Mouse (Mus musculus) MEL (cell line): ENCODE measurements around the gene Syap1. TPM values are rescaled to one million over a fixed set of nuclear protein-coding genes. Genes with fewer than 3 reads are reported as not detected.

Experiments used
- DNase-seq: peaks from one replicate; pipeline ENCODE4 v3.0.0; 2011; ENCODE audit warnings: low read depth, low spot score
- H3K27ac ChIP-seq: 2 replicates; pipeline ENCODE4 v1.5.1; 2012; ENCODE audit warnings: low read depth, mild to moderate bottlenecking, control low read depth, low read length, moderate library complexity; ENCODE audit not compliant: control insufficient read depth
- H3K27me3 ChIP-seq, 2 experiments: fragments of 150-350 bp in 1 of 2; sonication (generic) in 1 of 2; 2 replicates each; pipeline ENCODE4 v1.6.1; 2012; ENCODE audit warnings: low read length in 2 of 2, mild to moderate bottlenecking in 2 of 2, improper control_type of control experiment in 1 of 2, moderate library complexity in 1 of 2; ENCODE audit not compliant: insufficient read depth in 2 of 2, control insufficient read depth in 1 of 2
- H3K36me3 ChIP-seq, 2 experiments: 2 replicates each; pipeline ENCODE4 v1.6.1; 2012 to 2014; ENCODE audit warnings: low read length in 2 of 2, improper control_type of control experiment in 1 of 2, inconsistent platforms in 1 of 2, mild to moderate bottlenecking in 1 of 2; ENCODE audit not compliant: insufficient read depth in 2 of 2, control insufficient read depth in 1 of 2
- H3K4me1 ChIP-seq, 2 experiments: fragments of 150-350 bp in 1 of 2; sonication (generic) in 1 of 2; 2 replicates each; pipeline ENCODE4 v1.6.1; 2012; ENCODE audit warnings: low read length in 2 of 2, improper control_type of control experiment in 1 of 2, mild to moderate bottlenecking in 1 of 2; ENCODE audit not compliant: insufficient read depth in 2 of 2, control insufficient read depth in 1 of 2
- H3K4me3 ChIP-seq, 2 experiments: fragments of 150-350 bp in 1 of 2; sonication (generic) in 1 of 2; 2 replicates each; pipeline ENCODE4 v1.5.1; 2012; ENCODE audit warnings: low read depth in 2 of 2, low read length in 2 of 2, mild to moderate bottlenecking in 2 of 2, moderate library complexity in 2 of 2, control low read depth in 1 of 2, improper control_type of control experiment in 1 of 2; ENCODE audit not compliant: control insufficient read depth in 1 of 2, insufficient read depth in 1 of 2
- H3K79me2 ChIP-seq: 2 replicates; pipeline ENCODE4 v1.6.1; 2012; ENCODE audit warnings: mild to moderate bottlenecking, low read length, moderate library complexity; ENCODE audit not compliant: control insufficient read depth, poor library complexity, insufficient read depth
- H3K9ac ChIP-seq: 2 replicates; pipeline ENCODE4 v1.6.1; 2012; ENCODE audit warnings: low read depth, mild to moderate bottlenecking, control low read depth, low read length, moderate library complexity; ENCODE audit not compliant: control insufficient read depth, poor library complexity, severe bottlenecking
- H3K9me3 ChIP-seq: fragments of 150-350 bp; sonication (generic); replicated peaks from 2 replicates; pipeline ENCODE4 v1.6.1; 2012; ENCODE audit warnings: mild to moderate bottlenecking, low read length, improper control_type of control experiment, moderate library complexity; ENCODE audit not compliant: insufficient read depth
- BHLHE40 ChIP-seq: IDR thresholded peaks from 2 replicates; pipeline ENCODE4 v1.6.1; 2012; ENCODE audit warnings: low read depth, mild to moderate bottlenecking, inconsistent platforms, low read length, improper control_type of control experiment, borderline replicate concordance
- CHD2 ChIP-seq: IDR thresholded peaks from 2 replicates; pipeline ENCODE4 v1.6.1; 2011; ENCODE audit warnings: low read length, improper control_type of control experiment
- CTCF ChIP-seq, 3 experiments: IDR thresholded peaks in 2 of 3; conservative IDR thresholded peaks in 1 of 3; 2 replicates each; pipeline ENCODE4 v1.5.1; 2011 to 2012; ENCODE audit warnings: low read length in 3 of 3, low read depth in 2 of 3, mild to moderate bottlenecking in 2 of 3, improper control_type of control experiment in 1 of 3, inconsistent platforms in 1 of 3, mixed read lengths in 1 of 3, moderate library complexity in 1 of 3; ENCODE audit not compliant: control insufficient read depth in 1 of 3, insufficient read depth in 1 of 3, poor library complexity in 1 of 3, severe bottlenecking in 1 of 3
- E2F4 ChIP-seq: IDR thresholded peaks from 2 replicates; pipeline ENCODE4 v1.6.1; 2011; ENCODE audit warnings: low read depth, low read length, improper control_type of control experiment, borderline replicate concordance
- ELF1 ChIP-seq: IDR thresholded peaks from 2 replicates; pipeline ENCODE4 v1.6.1; 2014; ENCODE audit warnings: low read depth, mild to moderate bottlenecking, inconsistent platforms, low read length, improper control_type of control experiment, moderate library complexity
- EP300 ChIP-seq, 2 experiments: IDR thresholded peaks; 2 replicates each; pipeline ENCODE4 v1.6.1; 2011; ENCODE audit warnings: improper control_type of control experiment in 2 of 2, low read length in 2 of 2, low read depth in 1 of 2, mild to moderate bottlenecking in 1 of 2
- ETS1 ChIP-seq: IDR thresholded peaks from 2 replicates; pipeline ENCODE4 v1.6.1; 2012; ENCODE audit warnings: low read depth, mild to moderate bottlenecking, inconsistent platforms, low read length, improper control_type of control experiment, moderate library complexity
- GATA1 ChIP-seq: IDR thresholded peaks from 2 replicates; pipeline ENCODE4 v1.6.1; 2011; ENCODE audit warnings: low read depth, low read length, improper control_type of control experiment
- HCFC1 ChIP-seq: IDR thresholded peaks from 2 replicates; pipeline ENCODE4 v1.6.1; 2012; ENCODE audit warnings: low read depth, mild to moderate bottlenecking, inconsistent platforms, low read length, improper control_type of control experiment, moderate library complexity
- KAT2A ChIP-seq: conservative IDR thresholded peaks from 2 replicates; pipeline ENCODE4 v1.6.1; 2012; ENCODE audit warnings: low read depth, low read length, improper control_type of control experiment, inconsistent platforms
- MAX ChIP-seq: IDR thresholded peaks from 2 replicates; pipeline ENCODE4 v1.6.1; 2011; ENCODE audit warnings: low read length, improper control_type of control experiment
- MAZ ChIP-seq: IDR thresholded peaks from 2 replicates; pipeline ENCODE4 v1.6.1; 2012; ENCODE audit warnings: low read depth, mild to moderate bottlenecking, inconsistent platforms, low read length, improper control_type of control experiment
- MXI1 ChIP-seq: IDR thresholded peaks from 2 replicates; pipeline ENCODE4 v1.6.1; 2011; ENCODE audit warnings: mild to moderate bottlenecking, low read depth, low read length, improper control_type of control experiment
- MYB ChIP-seq: IDR thresholded peaks from 2 replicates; pipeline ENCODE4 v1.6.1; 2011; ENCODE audit warnings: mild to moderate bottlenecking, low read depth, low read length, improper control_type of control experiment
- NELFE ChIP-seq: IDR thresholded peaks from 2 replicates; pipeline ENCODE4 v1.6.1; 2011; ENCODE audit warnings: low read depth, low read length, improper control_type of control experiment
- NRF1 ChIP-seq: IDR thresholded peaks from 2 replicates; pipeline ENCODE4 v1.6.1; 2014; ENCODE audit warnings: low read depth, mild to moderate bottlenecking, inconsistent platforms, low read length, improper control_type of control experiment, moderate library complexity; ENCODE audit not compliant: poor library complexity, insufficient read depth, severe bottlenecking
- POLR2A ChIP-seq, 2 experiments: IDR thresholded peaks; 2 replicates each; pipeline ENCODE4 v1.6.1; 2011 to 2012; ENCODE audit warnings: low read length in 2 of 2, mild to moderate bottlenecking in 2 of 2, control low read depth in 1 of 2, improper control_type of control experiment in 1 of 2, low read depth in 1 of 2, moderate library complexity in 1 of 2; ENCODE audit not compliant: control insufficient read depth in 1 of 2, insufficient read depth in 1 of 2, poor library complexity in 1 of 2
- POLR2AphosphoS2 ChIP-seq: IDR thresholded peaks from 2 replicates; pipeline ENCODE4 v1.6.1; 2011; ENCODE audit warnings: low read length, improper control_type of control experiment
- POLR2AphosphoS5 ChIP-seq: IDR thresholded peaks from 2 replicates; pipeline ENCODE4 v1.6.1; 2012; ENCODE audit warnings: low read depth, borderline replicate concordance, mild to moderate bottlenecking, inconsistent platforms, low read length, moderate library complexity, mixed read lengths
- RCOR1 ChIP-seq: IDR thresholded peaks from 2 replicates; pipeline ENCODE4 v1.6.1; 2012; ENCODE audit warnings: low read depth, mild to moderate bottlenecking, inconsistent platforms, low read length, improper control_type of control experiment
- SIN3A ChIP-seq: IDR thresholded peaks from 2 replicates; pipeline ENCODE4 v1.6.1; 2012; ENCODE audit warnings: low read length, improper control_type of control experiment, inconsistent platforms
- TAL1 ChIP-seq: IDR thresholded peaks from 2 replicates; pipeline ENCODE4 v1.6.1; 2012; ENCODE audit warnings: mild to moderate bottlenecking, inconsistent platforms, low read length, moderate library complexity, mixed read lengths
- TBP ChIP-seq: IDR thresholded peaks from 2 replicates; pipeline ENCODE4 v1.8.0; 2011; ENCODE audit warnings: low read depth, low read length, improper control_type of control experiment
- TCF12 ChIP-seq: IDR thresholded peaks from 2 replicates; pipeline ENCODE4 v1.6.1; 2014; ENCODE audit warnings: low read depth, mild to moderate bottlenecking, inconsistent platforms, low read length, improper control_type of control experiment, moderate library complexity
- UBTF ChIP-seq: IDR thresholded peaks from 2 replicates; pipeline ENCODE4 v1.6.1; 2012; ENCODE audit warnings: low read depth, mild to moderate bottlenecking, inconsistent platforms, low read length, improper control_type of control experiment, moderate library complexity, borderline replicate concordance; ENCODE audit not compliant: insufficient read depth
- USF1 ChIP-seq: IDR thresholded peaks from 2 replicates; pipeline ENCODE4 v1.6.1; 2014; ENCODE audit warnings: low read depth, mild to moderate bottlenecking, inconsistent platforms, low read length, improper control_type of control experiment, moderate library complexity
- USF2 ChIP-seq, 2 experiments: IDR thresholded peaks; 2 replicates each; pipeline ENCODE4 v1.6.1; 2011 to 2012; ENCODE audit warnings: improper control_type of control experiment in 2 of 2, low read length in 2 of 2, borderline replicate concordance in 1 of 2, inconsistent platforms in 1 of 2, low read depth in 1 of 2, mild to moderate bottlenecking in 1 of 2; ENCODE audit not compliant: insufficient read depth in 1 of 2
- ZMIZ1 ChIP-seq: IDR thresholded peaks from 2 replicates; pipeline ENCODE4 v1.6.1; 2012; ENCODE audit warnings: low read depth, mild to moderate bottlenecking, inconsistent platforms, low read length, improper control_type of control experiment, moderate library complexity
- polyA plus RNA-seq, 2 experiments: library from polyadenylated mRNA; stranded (reverse) in 1 of 2; unstranded in 1 of 2; fragments of >175 nt in 1 of 2; fragments of >200 nt in 1 of 2; gene quantifications; 2 replicates each; pipeline versions ENCODE4 v1.2.1 to v1.2.4; 2012; ENCODE audit warnings: low replicate concordance in 2 of 2, low read depth in 1 of 2; ENCODE audit not compliant: insufficient read length in 2 of 2, insufficient read depth in 1 of 2, missing spikeins in 1 of 2
- total RNA-seq: library from RNA; depleted of rRNA; stranded (reverse); fragments of 300-350 nt; gene quantifications from 2 replicates; pipeline ENCODE4 v1.2.3, GENCODE M21; 2012

The Syap1 gene
- total and polyA plus RNA-seq, 3 experiments, result 15.6 to 19.1 TPM; not detected in 1

- H3K4me3 ChIP-seq, result peak within 1 kb of the TSS; percentile 86 to 98
- H3K79me2 ChIP-seq, result peaks cover 26% of the 10 kb centered on the region
- peak within 1 kb of the TSS; percentile 92 for H3K9ac ChIP-seq
- peak; percentile 99 for DNase-seq
- H3K27ac ChIP-seq, result peak within 1 kb of the TSS; percentile 78
- TF ChIP-seq NRF1 (peak; percentile 83), UBTF (0 out of 2 replicates have a peak, but pooled peaks have one; percentile 35), TCF12 (peak; percentile 65), RCOR1 (no peak), MAX (peak; percentile 89), TBP (peak; percentile 90), NELFE (peak; percentile 96), USF2 (IDR thresholded peaks at IDR 0.05; ENCODE audit: borderline replicate concordance in 1 of 2, insufficient read depth in 1 of 2, low read depth in 1 of 2, low read length in 2 of 2) (peak; percentile 68 to 89), SIN3A (peak; percentile 75), BHLHE40 (peak; percentile 38; the same call in 1 of the 2 replicates), ZMIZ1 (peak; percentile 94), TAL1 (no peak), KAT2A (peak; percentile 91), MYB (peak; percentile 87), ETS1 (no peak; the same call in 1 of the 2 replicates), CTCF (IDR thresholded peaks at IDR 0.05 in 2 of 3, conservative IDR thresholded peaks at IDR 0.05 in 1 of 3; ENCODE audit: control insufficient read depth in 1 of 3, insufficient read depth in 1 of 3, low read depth in 2 of 3, low read length in 3 of 3, poor library complexity in 1 of 3, severe bottlenecking in 1 of 3) (no peak), HCFC1 (peak; percentile 100), GATA1 (no peak), ELF1 (peak; percentile 84), MXI1 (peak; percentile 91), POLR2AphosphoS2 (peak; percentile 98), POLR2A (IDR thresholded peaks at IDR 0.05; ENCODE audit: control insufficient read depth in 1 of 2, insufficient read depth in 1 of 2, low read depth in 1 of 2, low read length in 2 of 2, poor library complexity in 1 of 2) (peak; percentile 94 to 95), CHD2 (peak; percentile 84), USF1 (peak; percentile 99), MAZ (no peak; the same call in 1 of the 2 replicates), EP300 (IDR thresholded peaks at IDR 0.05; ENCODE audit: low read depth in 1 of 2, low read length in 2 of 2) (peak in 1 of 2 experiments; percentile 58; a peak in 1 of 4 replicates), POLR2AphosphoS5 (peak; percentile 78; the same call in 1 of the 2 replicates), E2F4 (no peak)
- no peaks in the 10 kb centered on the region for H3K27me3 ChIP-seq
- peaks cover 0 to 26% of the 10 kb centered on the region in 2 experiments for H3K36me3 ChIP-seq
- peaks cover 6 to 13% of the 10 kb centered on the region in 2 experiments for H3K4me1 ChIP-seq
- no peaks in the 10 kb centered on the region for H3K9me3 ChIP-seq
Measured at GRCm38 (mm10) chrX:162829203-162829708, 59.0 kb downstream of the Syap1 start, which contains the start of gene Txlng. Gene Txlng (minus strand): TSS chrX:162829454.
